Mouse (Mus musculus): ENCODE measurements around the gene Gm20604.

DNA sequence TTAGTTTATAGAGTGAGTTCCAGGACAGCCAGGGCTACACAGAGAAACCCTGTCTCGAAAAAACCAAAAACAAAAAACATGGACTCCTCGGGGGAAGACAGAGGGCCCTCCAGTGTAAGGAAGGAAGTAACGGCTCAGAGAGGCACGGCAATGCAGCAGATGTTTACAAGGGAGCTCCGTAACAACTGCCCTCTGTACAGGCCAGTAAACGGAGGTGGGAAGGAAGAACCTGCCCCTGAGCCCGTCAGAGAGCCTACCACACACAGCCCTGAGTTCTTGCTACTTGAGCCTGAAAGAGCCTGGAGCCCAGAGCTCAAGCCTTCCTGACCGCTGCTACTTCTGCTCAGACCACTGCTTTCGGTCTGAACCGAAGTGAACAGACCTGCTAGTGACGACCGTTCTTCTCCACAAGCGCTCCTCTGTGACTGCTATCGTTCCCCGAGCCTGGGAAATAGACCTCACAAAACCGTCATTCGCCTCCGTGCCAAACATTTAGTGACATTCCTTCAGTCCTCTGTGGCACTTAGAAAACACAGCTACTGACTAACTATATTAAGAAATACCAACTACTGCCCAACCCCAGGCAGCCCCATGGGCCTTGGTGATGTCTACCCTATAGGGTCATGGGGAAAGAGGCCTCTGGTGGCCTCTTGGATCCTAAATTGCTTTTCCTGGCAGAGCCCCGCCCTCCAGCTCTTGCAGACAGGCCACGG, 45.2 kb downstream of the Gm20604 start:
- TF ChIP-seq CTCF (IDR thresholded peaks at IDR 0.05; ENCODE audit: low read depth): no peak
- no peak for TF ChIP-seq EP300 (IDR thresholded peaks at IDR 0.05; ENCODE audit: low read depth)
